Mouse (Mus musculus): ENCODE data around the gene Saxo1. TPM values are rescaled to one million over a fixed set of nuclear protein-coding genes. Genes with fewer than 3 reads are reported as not detected.

Gene Saxo1
- total and polyA plus RNA-seq, 3 experiments: 0.16 TPM; not detected in 2

- no peaks in the 10 kb centered on the region for H3K4me1 ChIP-seq (ENCODE audit: control insufficient read depth, insufficient read depth, low read length)
- no peak overlapping the region for H3K27ac ChIP-seq
- intact Hi-C loops (cut with DNase I): no loop called here
- H3K4me3 ChIP-seq: no peak overlapping the region
- H3K27me3 ChIP-seq (ENCODE audit: control insufficient read depth, insufficient read depth, low read length): no peaks in the 10 kb centered on the region
- DNase-seq: no peak
- TF ChIP-seq CTCF (IDR thresholded peaks at IDR 0.05): no peak
- TF ChIP-seq POLR2A (IDR thresholded peaks at IDR 0.05; ENCODE audit: insufficient read depth, low read depth, low read length): no peak
- no peaks in the 10 kb centered on the region for H3K36me3 ChIP-seq (ENCODE audit: control insufficient read depth, insufficient read depth, low read length)
- no peaks in the 10 kb centered on the region for H3K79me2 ChIP-seq (replicated peaks; ENCODE audit: control insufficient read depth, insufficient read depth, low read length)
- WGBS: 53% methylated on average over 5 of the region's 5 CpGs
- no peak overlapping the region for H3K9ac ChIP-seq (ENCODE audit: low read depth, low read length)
Observed at GRCm38 (mm10) chr4:86427312-86427711, 130.8 kb downstream of the Saxo1 start.

- no peaks in the 10 kb centered on the region for H3K36me3 ChIP-seq (ENCODE audit: control insufficient read depth, insufficient read depth, low read length)
- no peaks in the 10 kb centered on the region for H3K79me2 ChIP-seq (replicated peaks; ENCODE audit: control insufficient read depth, insufficient read depth, low read length)
- H3K9ac ChIP-seq (ENCODE audit: low read depth, low read length): no peak overlapping the region
- TF ChIP-seq POLR2A (IDR thresholded peaks at IDR 0.05; ENCODE audit: insufficient read depth, low read depth, low read length) (no peak), CTCF (IDR thresholded peaks at IDR 0.05) (no peak), EP300 (IDR thresholded peaks at IDR 0.05; ENCODE audit: insufficient read depth, low read depth, low read length) (no peak)
- no peaks in the 10 kb centered on the region for H3K4me1 ChIP-seq (ENCODE audit: control insufficient read depth, insufficient read depth, low read length)
- H3K27ac ChIP-seq: no peak overlapping the region
- intact Hi-C loops (cut with DNase I): no loop called here
- DNase-seq: no peak
- H3K27me3 ChIP-seq (ENCODE audit: control insufficient read depth, insufficient read depth, low read length): no peaks in the 10 kb centered on the region
- H3K4me3 ChIP-seq: no peak overlapping the region
- 92% methylated on average over 11 of the region's 11 CpGs for WGBS
Observed at GRCm38 (mm10) chr4:86426549-86426948, 131.6 kb downstream of the Saxo1 start.

GRCm38 (mm10) chr4:86425581-86425980 is 132.5 kb downstream of the Saxo1 start:
- DNase-seq: no peak
- no peaks in the 10 kb centered on the region for H3K36me3 ChIP-seq (ENCODE audit: control insufficient read depth, insufficient read depth, low read length)
- no peaks in the 10 kb centered on the region for H3K79me2 ChIP-seq (replicated peaks; ENCODE audit: control insufficient read depth, insufficient read depth, low read length)
- H3K4me3 ChIP-seq: no peak overlapping the region
- H3K27ac ChIP-seq: no peak overlapping the region
- H3K27me3 ChIP-seq (ENCODE audit: control insufficient read depth, insufficient read depth, low read length): no peaks in the 10 kb centered on the region
- H3K9ac ChIP-seq (ENCODE audit: low read depth, low read length): no peak overlapping the region
- WGBS: 49% methylated on average over 7 of the region's 7 CpGs
- intact Hi-C loops (cut with DNase I): no loop called here
- no peaks in the 10 kb centered on the region for H3K4me1 ChIP-seq (ENCODE audit: control insufficient read depth, insufficient read depth, low read length)
- no peak for TF ChIP-seq CTCF (IDR thresholded peaks at IDR 0.05)

DNA sequence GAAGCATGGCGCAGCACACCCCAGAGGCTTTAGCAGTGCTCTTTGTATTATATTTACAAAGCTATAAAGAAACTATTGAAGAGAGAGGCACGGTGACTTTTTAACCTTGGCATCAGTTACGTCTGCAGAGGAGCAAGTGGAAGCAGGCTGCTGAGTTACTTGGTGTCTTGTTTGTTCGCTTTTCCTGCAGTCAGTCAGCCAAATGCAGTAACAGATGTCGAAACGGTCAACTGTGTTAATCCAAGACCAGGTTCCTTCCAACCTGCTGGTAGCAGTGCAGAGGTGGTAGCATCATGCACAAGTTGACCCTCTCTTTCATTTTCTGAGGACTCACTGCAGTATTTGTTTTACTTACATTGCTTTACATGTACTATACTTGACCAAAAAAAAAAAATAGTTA is 135.5 kb downstream of the Saxo1 start:
- Histone ChIP-seq H3K4me1 (ENCODE audit: control insufficient read depth, insufficient read depth, low read length) (no peaks in the 10 kb centered on the region), H3K79me2 (replicated peaks; ENCODE audit: control insufficient read depth, insufficient read depth, low read length) (no peaks in the 10 kb centered on the region), H3K9ac (ENCODE audit: low read depth, low read length) (no peak overlapping the region), H3K27ac (no peak overlapping the region), H3K4me3 (no peak overlapping the region), H3K27me3 (ENCODE audit: control insufficient read depth, insufficient read depth, low read length) (no peaks in the 10 kb centered on the region), H3K36me3 (ENCODE audit: control insufficient read depth, insufficient read depth, low read length) (no peaks in the 10 kb centered on the region)
- 85% methylated on average over 6 of the region's 6 CpGs for WGBS
- no peak for DNase-seq
- intact Hi-C loops (cut with DNase I): no loop called here
- no peak for TF ChIP-seq EP300 (IDR thresholded peaks at IDR 0.05; ENCODE audit: insufficient read depth, low read depth, low read length)

- no peak overlapping the region for H3K4me3 ChIP-seq
- H3K27ac ChIP-seq: no peak overlapping the region
- no peaks in the 10 kb centered on the region for H3K27me3 ChIP-seq (ENCODE audit: control insufficient read depth, insufficient read depth, low read length)
- TF ChIP-seq EP300 (IDR thresholded peaks at IDR 0.05; ENCODE audit: insufficient read depth, low read depth, low read length): no peak
- TF ChIP-seq POLR2A (IDR thresholded peaks at IDR 0.05; ENCODE audit: insufficient read depth, low read depth, low read length): no peak
- no peak for TF ChIP-seq CTCF (IDR thresholded peaks at IDR 0.05)
- DNase-seq: no peak
- no peaks in the 10 kb centered on the region for H3K36me3 ChIP-seq (ENCODE audit: control insufficient read depth, insufficient read depth, low read length)
- intact Hi-C loops (cut with DNase I): no loop called here
- no peak overlapping the region for H3K9ac ChIP-seq (ENCODE audit: low read depth, low read length)
- 58% methylated on average over 15 of the region's 15 CpGs for WGBS
- H3K4me1 ChIP-seq (ENCODE audit: control insufficient read depth, insufficient read depth, low read length): no peaks in the 10 kb centered on the region
- H3K79me2 ChIP-seq (replicated peaks; ENCODE audit: control insufficient read depth, insufficient read depth, low read length): no peaks in the 10 kb centered on the region
Observed at GRCm38 (mm10) chr4:86416401-86417025, 141.6 kb downstream of the Saxo1 start.

DNA sequence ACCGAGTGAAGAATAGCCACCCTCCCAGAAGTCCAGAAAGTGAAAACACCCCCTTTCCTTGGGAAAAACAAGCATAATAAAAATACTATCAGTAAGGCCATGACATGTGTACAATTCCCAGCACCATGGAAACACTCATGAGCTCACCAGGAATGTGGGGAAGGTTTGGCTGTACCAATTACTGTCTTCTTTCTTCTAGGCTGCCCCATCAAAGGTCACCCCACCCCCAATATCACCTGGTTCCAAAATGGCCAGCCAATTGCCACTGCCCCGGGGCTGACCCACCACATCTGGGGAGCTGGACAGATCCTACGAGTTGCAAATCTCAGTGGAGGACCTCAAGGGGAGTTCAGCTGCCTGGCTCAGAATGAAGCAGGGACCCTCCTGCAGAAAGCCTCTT is 144.7 kb downstream of the Saxo1 start:
- TF ChIP-seq CTCF (IDR thresholded peaks at IDR 0.05): no peak
- TF ChIP-seq EP300 (IDR thresholded peaks at IDR 0.05; ENCODE audit: insufficient read depth, low read depth, low read length): no peak
- TF ChIP-seq POLR2A (IDR thresholded peaks at IDR 0.05; ENCODE audit: insufficient read depth, low read depth, low read length): no peak
- Histone ChIP-seq H3K9ac (ENCODE audit: low read depth, low read length) (no peak overlapping the region), H3K4me1 (ENCODE audit: control insufficient read depth, insufficient read depth, low read length) (no peaks in the 10 kb centered on the region), H3K36me3 (ENCODE audit: control insufficient read depth, insufficient read depth, low read length) (no peaks in the 10 kb centered on the region), H3K4me3 (no peak overlapping the region), H3K27ac (no peak overlapping the region), H3K27me3 (ENCODE audit: control insufficient read depth, insufficient read depth, low read length) (no peaks in the 10 kb centered on the region), H3K79me2 (replicated peaks; ENCODE audit: control insufficient read depth, insufficient read depth, low read length) (no peaks in the 10 kb centered on the region)
- no peak for DNase-seq
- intact Hi-C loops (cut with DNase I): no loop called here
- WGBS: 67% methylated on average over 3 of the region's 3 CpGs

All from heart, adult 2 months (tissue).